Mouse (Mus musculus): Measurements from ENCODE around the gene Ndc80. TPM values are rescaled to one million over a fixed set of nuclear protein-coding genes. Genes with fewer than 3 reads are reported as not detected.

The Ndc80 gene
- polyA plus RNA-seq, 1 experiment from 2014 or later, result 17.7 TPM

GRCm38 (mm10) chr17:71484711-71485110, 41.9 kb downstream of the Ndc80 start:
- H3K9me3 ChIP-seq (ENCODE audit: control insufficient read depth, low read length), result no peaks in the 10 kb centered on the region
- no peak overlapping the region for H3K4me3 ChIP-seq (replicated peaks; ENCODE audit: low read length)
- no peaks in the 10 kb centered on the region for H3K27me3 ChIP-seq (replicated peaks; ENCODE audit: control insufficient read depth, insufficient read depth, low read length)
- H3K27ac ChIP-seq (ENCODE audit: low read length), result no peak overlapping the region
- no peak overlapping the region for H3K4me2 ChIP-seq (ENCODE audit: low read length)
- WGBS, result 90% methylated on average over 5 of the region's 5 CpGs
- H3K9ac ChIP-seq (replicated peaks; ENCODE audit: low read depth, low read length), result no peak overlapping the region
- H3K36me3 ChIP-seq (ENCODE audit: control insufficient read depth, insufficient read depth), result no peaks in the 10 kb centered on the region
- no peaks in the 10 kb centered on the region for H3K4me1 ChIP-seq (replicated peaks; ENCODE audit: control insufficient read depth, insufficient read depth, low read length)
- ATAC-seq, result no peak

GRCm38 (mm10) chr17:71483418-71484060, 43.1 kb downstream of the Ndc80 start:
- ATAC-seq, result no peak
- no peaks in the 10 kb centered on the region for H3K27me3 ChIP-seq (replicated peaks; ENCODE audit: control insufficient read depth, insufficient read depth, low read length)
- H3K4me1 ChIP-seq (replicated peaks; ENCODE audit: control insufficient read depth, insufficient read depth, low read length), result no peaks in the 10 kb centered on the region
- WGBS, result 89% methylated on average over 7 of the region's 7 CpGs
- no peak overlapping the region for H3K27ac ChIP-seq (ENCODE audit: low read length)
- H3K9me3 ChIP-seq (ENCODE audit: control insufficient read depth, low read length), result no peaks in the 10 kb centered on the region
- H3K4me2 ChIP-seq (ENCODE audit: low read length), result no peak overlapping the region
- H3K9ac ChIP-seq (replicated peaks; ENCODE audit: low read depth, low read length), result no peak overlapping the region
- no peaks in the 10 kb centered on the region for H3K36me3 ChIP-seq (ENCODE audit: control insufficient read depth, insufficient read depth)
- H3K4me3 ChIP-seq (replicated peaks; ENCODE audit: low read length), result no peak overlapping the region

GRCm38 (mm10) chr17:71479381-71479901, 47.2 kb downstream of the Ndc80 start:
- Histone ChIP-seq H3K4me3 (replicated peaks; ENCODE audit: low read length) (no peak overlapping the region), H3K9ac (replicated peaks; ENCODE audit: low read depth, low read length) (no peak overlapping the region), H3K27ac (ENCODE audit: low read length) (no peak overlapping the region), H3K4me2 (ENCODE audit: low read length) (no peak overlapping the region), H3K9me3 (ENCODE audit: control insufficient read depth, low read length) (no peaks in the 10 kb centered on the region), H3K4me1 (replicated peaks; ENCODE audit: control insufficient read depth, insufficient read depth, low read length) (peaks cover 5% of the 10 kb centered on the region), H3K27me3 (replicated peaks; ENCODE audit: control insufficient read depth, insufficient read depth, low read length) (no peaks in the 10 kb centered on the region), H3K36me3 (ENCODE audit: control insufficient read depth, insufficient read depth) (no peaks in the 10 kb centered on the region)
- 72% methylated on average over 5 of the region's 5 CpGs for WGBS
- no peak for ATAC-seq

- Histone ChIP-seq H3K9me3 (ENCODE audit: control insufficient read depth, low read length) (no peaks in the 10 kb centered on the region), H3K4me2 (ENCODE audit: low read length) (no peak overlapping the region), H3K27ac (ENCODE audit: low read length) (no peak overlapping the region), H3K4me1 (replicated peaks; ENCODE audit: control insufficient read depth, insufficient read depth, low read length) (peaks cover 15% of the 10 kb centered on the region), H3K36me3 (ENCODE audit: control insufficient read depth, insufficient read depth) (no peaks in the 10 kb centered on the region), H3K9ac (replicated peaks; ENCODE audit: low read depth, low read length) (no peak overlapping the region), H3K27me3 (replicated peaks; ENCODE audit: control insufficient read depth, insufficient read depth, low read length) (no peaks in the 10 kb centered on the region), H3K4me3 (replicated peaks; ENCODE audit: low read length) (no peak overlapping the region)
- WGBS, result 96% methylated on average over 8 of the region's 8 CpGs
- no peak for ATAC-seq
These were observed 49.2 kb downstream of the Ndc80 start for GRCm38 (mm10) chr17:71477481-71477880.

GRCm38 (mm10) chr17:71476346-71477020, 50.2 kb downstream of the Ndc80 start:
- no peaks in the 10 kb centered on the region for H3K27me3 ChIP-seq (replicated peaks; ENCODE audit: control insufficient read depth, insufficient read depth, low read length)
- H3K4me1 ChIP-seq (replicated peaks; ENCODE audit: control insufficient read depth, insufficient read depth, low read length), result peaks cover 15% of the 10 kb centered on the region
- H3K27ac ChIP-seq (ENCODE audit: low read length), result no peak overlapping the region
- ATAC-seq, result no peak
- H3K4me3 ChIP-seq (replicated peaks; ENCODE audit: low read length), result peak overlapping the region; percentile 97
- no peaks in the 10 kb centered on the region for H3K9me3 ChIP-seq (ENCODE audit: control insufficient read depth, low read length)
- peak overlapping the region; percentile 87; the same call in 1 of the 2 replicates for H3K9ac ChIP-seq (replicated peaks; ENCODE audit: low read depth, low read length)
- no peaks in the 10 kb centered on the region for H3K36me3 ChIP-seq (ENCODE audit: control insufficient read depth, insufficient read depth)
- 66% methylated on average over 7 of the region's 7 CpGs for WGBS
- H3K4me2 ChIP-seq (ENCODE audit: low read length), result peak overlapping the region; percentile 45

- H3K4me2 ChIP-seq (ENCODE audit: low read length), result peak overlapping the region; percentile 45
- under 1% methylated on average over 31 of the region's 31 CpGs for WGBS
- no peaks in the 10 kb centered on the region for H3K27me3 ChIP-seq (replicated peaks; ENCODE audit: control insufficient read depth, insufficient read depth, low read length)
- H3K27ac ChIP-seq (ENCODE audit: low read length), result peak overlapping the region; percentile 96
- peak overlapping the region; percentile 97 for H3K4me3 ChIP-seq (replicated peaks; ENCODE audit: low read length)
- no peaks in the 10 kb centered on the region for H3K9me3 ChIP-seq (ENCODE audit: control insufficient read depth, low read length)
- peak overlapping the region; percentile 87 for H3K9ac ChIP-seq (replicated peaks; ENCODE audit: low read depth, low read length)
- no peaks in the 10 kb centered on the region for H3K36me3 ChIP-seq (ENCODE audit: control insufficient read depth, insufficient read depth)
- peaks cover 15% of the 10 kb centered on the region for H3K4me1 ChIP-seq (replicated peaks; ENCODE audit: control insufficient read depth, insufficient read depth, low read length)
- ATAC-seq, result peak; percentile 76
These were observed 51.0 kb downstream of the Ndc80 start for GRCm38 (mm10) chr17:71475705-71476089.

GRCm38 (mm10) chr17:71474762-71475704, 51.6 kb downstream of the Ndc80 start, which contains the start of gene Smchd1:
Smchd1 (minus strand) TSS chr17:71475343.
- H3K4me2 ChIP-seq (ENCODE audit: low read length), result peak within 1 kb of the TSS; percentile 88
- under 1% methylated on average over 94 of the region's 109 CpGs for WGBS
- peak; percentile 95 for ATAC-seq

GRCm38 (mm10) chr17:71474128-71474527, 52.5 kb downstream of the Ndc80 start:
- Histone ChIP-seq H3K9ac (replicated peaks; ENCODE audit: low read depth, low read length) (peak overlapping the region; percentile 87), H3K4me3 (replicated peaks; ENCODE audit: low read length) (peak overlapping the region; percentile 97), H3K9me3 (ENCODE audit: control insufficient read depth, low read length) (no peaks in the 10 kb centered on the region), H3K27ac (ENCODE audit: low read length) (no peak overlapping the region), H3K4me1 (replicated peaks; ENCODE audit: control insufficient read depth, insufficient read depth, low read length) (peaks cover 15% of the 10 kb centered on the region), H3K27me3 (replicated peaks; ENCODE audit: control insufficient read depth, insufficient read depth, low read length) (no peaks in the 10 kb centered on the region), H3K4me2 (ENCODE audit: low read length) (peak overlapping the region; percentile 88), H3K36me3 (ENCODE audit: control insufficient read depth, insufficient read depth) (no peaks in the 10 kb centered on the region)
- WGBS, result 14% methylated on average over 8 of the region's 8 CpGs
- no peak for ATAC-seq

More at GRCm38 (mm10) chr17:71474762-71475704, 51.6 kb downstream of the Ndc80 start, which contains the start of gene Smchd1:
- Histone ChIP-seq H3K9ac (replicated peaks; ENCODE audit: low read depth, low read length) (peak within 1 kb of the TSS; percentile 87), H3K4me1 (replicated peaks; ENCODE audit: control insufficient read depth, insufficient read depth, low read length) (peaks cover 15% of the 10 kb centered on the region), H3K27me3 (replicated peaks; ENCODE audit: control insufficient read depth, insufficient read depth, low read length) (no peaks in the 10 kb centered on the region), H3K36me3 (ENCODE audit: control insufficient read depth, insufficient read depth) (no peaks in the 10 kb centered on the region), H3K27ac (ENCODE audit: low read length) (peak within 1 kb of the TSS; percentile 96), H3K9me3 (ENCODE audit: control insufficient read depth, low read length) (no peaks in the 10 kb centered on the region), H3K4me3 (replicated peaks; ENCODE audit: low read length) (peak within 1 kb of the TSS; percentile 97)

GRCm38 (mm10) chr17:71471261-71471660, 55.4 kb downstream of the Ndc80 start:
- 57% methylated on average over 2 of the region's 2 CpGs for WGBS
- Histone ChIP-seq H3K4me2 (ENCODE audit: low read length) (no peak overlapping the region), H3K36me3 (ENCODE audit: control insufficient read depth, insufficient read depth) (no peaks in the 10 kb centered on the region), H3K27me3 (replicated peaks; ENCODE audit: control insufficient read depth, insufficient read depth, low read length) (no peaks in the 10 kb centered on the region), H3K9me3 (ENCODE audit: control insufficient read depth, low read length) (no peaks in the 10 kb centered on the region), H3K4me3 (replicated peaks; ENCODE audit: low read length) (no peak overlapping the region), H3K9ac (replicated peaks; ENCODE audit: low read depth, low read length) (no peak overlapping the region), H3K4me1 (replicated peaks; ENCODE audit: control insufficient read depth, insufficient read depth, low read length) (peaks cover 13% of the 10 kb centered on the region), H3K27ac (ENCODE audit: low read length) (no peak overlapping the region)
- no peak for ATAC-seq

Measured in forebrain, embryonic 16.5 days (tissue).